ENCODE assay signal across 31 mouse cellular contexts in genomic region chr5:123631210-123631609, GRCm38 (mm10).
"Had no signal": no experiment of that assay in that cellular context is flagged by ENCODE, and none has a peak within 500 bp of the region (broad histone marks: within the 10 kb centered on the region; RNA-seq: fewer than 3 reads in every experiment).

No protein-coding gene starts in this region.

- H3K4me3 ChIP-seq: heart, embryonic 10.5 days; heart, embryonic 12.5 days; heart, embryonic 13.5 days; heart, embryonic 15.5 days; hindbrain, embryonic 10.5 days; hindbrain, embryonic 12.5 days; hindbrain, embryonic 13.5 days; hindbrain, embryonic 15.5 days; intestine, embryonic 15.5 days; kidney, embryonic 15.5 days; layer of hippocampus, adult 2 months; left cerebral cortex, adult 2 months had no signal

- H3K9me3 ChIP-seq: heart, embryonic 10.5 days; heart, embryonic 12.5 days; heart, embryonic 13.5 days; heart, embryonic 15.5 days; hindbrain, embryonic 10.5 days; hindbrain, embryonic 12.5 days; hindbrain, embryonic 13.5 days; hindbrain, embryonic 15.5 days; intestine, embryonic 15.5 days; kidney, embryonic 15.5 days had no signal

- H3K4me1 ChIP-seq: heart, embryonic 10.5 days; heart, embryonic 15.5 days; hindbrain, embryonic 10.5 days; hindbrain, embryonic 12.5 days; hindbrain, embryonic 13.5 days; hindbrain, embryonic 15.5 days; intestine, embryonic 15.5 days; kidney, embryonic 15.5 days had no signal

- H3K9ac ChIP-seq: heart, embryonic 12.5 days; heart, embryonic 13.5 days; heart, embryonic 15.5 days; hindbrain, embryonic 12.5 days; hindbrain, embryonic 13.5 days; hindbrain, embryonic 14.5 days; hindbrain, embryonic 15.5 days; intestine, embryonic 15.5 days; kidney, embryonic 15.5 days had no signal

- H3K27me3 ChIP-seq: heart, embryonic 12.5 days; heart, embryonic 13.5 days; heart, embryonic 15.5 days; hindbrain, embryonic 12.5 days; hindbrain, embryonic 13.5 days; hindbrain, embryonic 15.5 days; intestine, embryonic 15.5 days; kidney, embryonic 15.5 days had no signal

- H3K27ac ChIP-seq: heart, embryonic 10.5 days; heart, embryonic 13.5 days; heart, embryonic 15.5 days; hindbrain, embryonic 10.5 days; hindbrain, embryonic 12.5 days; hindbrain, embryonic 13.5 days; hindbrain, embryonic 14.5 days; hindbrain, embryonic 15.5 days; hindbrain, postnatal 0 days; intestine, embryonic 15.5 days; kidney, embryonic 15.5 days; kidney, postnatal 0 days; layer of hippocampus, adult 2 months; left cerebral cortex, adult 2 months had no signal

- DNase-seq: heart, postnatal 10 days; heart, postnatal 14 days; heart, postnatal 36 days; heart, postnatal 4 days; kidney, adult 11 months; kidney, adult 18-20 months; kidney, adult 2 months; kidney, adult 8-10 months; kidney, adult 9 months; kidney, postnatal 10 days; kidney, postnatal 14 days; kidney, postnatal 25 days; kidney, postnatal 36 days; kidney, postnatal 4 days; layer of hippocampus, adult 9-11 months; layer of hippocampus, postnatal 36 days had no signal
